Mouse (Mus musculus): Measurements from ENCODE around the gene Fcrls.

The Fcrls gene

GRCm38 (mm10) chr3:87263436-87263835, at the start of gene Fcrls:
Gene Fcrls, minus strand, starts transcription at chr3:87263738.
- DNase-seq = no peak

- no peak for DNase-seq
Observed at GRCm38 (mm10) chr3:87309922-87310321, 46.4 kb upstream of the Fcrls start.

- DNase-seq = no peak
Observed at GRCm38 (mm10) chr3:87299901-87300300, 36.4 kb upstream of the Fcrls start.

- no peak for DNase-seq
Observed at GRCm38 (mm10) chr3:87274372-87274771, 10.8 kb upstream of the Fcrls start.

GRCm38 (mm10) chr3:87266581-87266980, 3.0 kb upstream of the Fcrls start:
- DNase-seq = no peak

GRCm38 (mm10) chr3:87255239-87255638, 8.3 kb downstream of the Fcrls start:
- no peak for DNase-seq

- DNase-seq = no peak
Observed at GRCm38 (mm10) chr3:87249571-87249970, 14.0 kb downstream of the Fcrls start.

- DNase-seq = no peak
Observed at GRCm38 (mm10) chr3:87247292-87247691, 16.2 kb downstream of the Fcrls start.

- DNase-seq = no peak
Observed at GRCm38 (mm10) chr3:87243654-87244053, 19.9 kb downstream of the Fcrls start.

GRCm38 (mm10) chr3:87240909-87241308, 22.6 kb downstream of the Fcrls start:
- DNase-seq = no peak

- DNase-seq = no peak
Observed at GRCm38 (mm10) chr3:87223636-87224035, 39.9 kb downstream of the Fcrls start.

- DNase-seq = no peak
Observed at GRCm38 (mm10) chr3:87222346-87222745, 41.2 kb downstream of the Fcrls start.

GRCm38 (mm10) chr3:87215176-87215575, 48.4 kb downstream of the Fcrls start:
- DNase-seq = no peak

- DNase-seq = no peak
Observed at GRCm38 (mm10) chr3:87214221-87214864, 49.2 kb downstream of the Fcrls start.

- no peak for DNase-seq
Observed at GRCm38 (mm10) chr3:87206336-87207075, 57.0 kb downstream of the Fcrls start.
